Mouse (Mus musculus) embryonic facial prominence, embryonic 15.5 days (tissue): ENCODE measurements around the gene Irak2. TPM values are rescaled to one million over a fixed set of nuclear protein-coding genes. Genes with fewer than 3 reads are reported as not detected.

ENCODE experiments used
- ATAC-seq: fragments of 200-750 bp; cut with Nextera tagmentation; 2 replicates; pipeline ENCODE4 v1.8.0; 2017; ENCODE audit warnings: low read depth, moderate TSS enrichment; ENCODE audit not compliant: insufficient number of reproducible peaks, low FRiP score, low TSS enrichment
- H3K27ac ChIP-seq: fragments of 300-500 bp; sonication (generic); replicated peaks from 2 replicates; pipeline ENCODE4 v1.5.1; 2015; ENCODE audit warnings: mild to moderate bottlenecking, inconsistent platforms
- H3K27me3 ChIP-seq: fragments of 300-500 bp; sonication (generic); 2 replicates; pipeline ENCODE4 v1.6.1; 2015; ENCODE audit warnings: inconsistent platforms
- H3K36me3 ChIP-seq: fragments of 300-500 bp; sonication (generic); 2 replicates; pipeline ENCODE4 v1.6.1; 2015; ENCODE audit warnings: mild to moderate bottlenecking, inconsistent platforms
- H3K4me1 ChIP-seq: fragments of 300-500 bp; sonication (generic); 2 replicates; pipeline ENCODE4 v1.6.1; 2015; ENCODE audit warnings: inconsistent platforms
- H3K4me2 ChIP-seq: fragments of 300-500 bp; sonication (generic); replicated peaks from 2 replicates; pipeline ENCODE4 v1.6.1; 2015; ENCODE audit warnings: mild to moderate bottlenecking, inconsistent platforms
- H3K4me3 ChIP-seq: fragments of 300-500 bp; sonication (generic); replicated peaks from 2 replicates; pipeline ENCODE4 v1.5.1; 2015; ENCODE audit warnings: mild to moderate bottlenecking, inconsistent platforms
- H3K9ac ChIP-seq: fragments of 300-500 bp; sonication (generic); 2 replicates; pipeline ENCODE4 v1.6.1; 2015; ENCODE audit warnings: inconsistent platforms
- H3K9me3 ChIP-seq: fragments of 300-500 bp; sonication (generic); replicated peaks from 2 replicates; pipeline ENCODE4 v1.6.1; 2016; ENCODE audit warnings: inconsistent platforms
- WGBS: fragments of 180-500 bp; shearing (Covaris S2); methylation state at CpG from one replicate; pipeline ENCODE4 v1.1.7; 2015; 5-methylcytosine and 5-hydroxymethylcytosine counted together
- polyA plus RNA-seq: library from polyadenylated mRNA; unstranded; fragments of >200 nt; fragmentation: Nextera tagmentation; extraction: Ambion mirVana; gene quantifications from 2 replicates; pipeline ENCODE4 v1.2.1, GENCODE M21; 2015

Gene Irak2
- polyA plus RNA-seq, 1 experiment from 2014 or later, result 4.0 TPM

DNA sequence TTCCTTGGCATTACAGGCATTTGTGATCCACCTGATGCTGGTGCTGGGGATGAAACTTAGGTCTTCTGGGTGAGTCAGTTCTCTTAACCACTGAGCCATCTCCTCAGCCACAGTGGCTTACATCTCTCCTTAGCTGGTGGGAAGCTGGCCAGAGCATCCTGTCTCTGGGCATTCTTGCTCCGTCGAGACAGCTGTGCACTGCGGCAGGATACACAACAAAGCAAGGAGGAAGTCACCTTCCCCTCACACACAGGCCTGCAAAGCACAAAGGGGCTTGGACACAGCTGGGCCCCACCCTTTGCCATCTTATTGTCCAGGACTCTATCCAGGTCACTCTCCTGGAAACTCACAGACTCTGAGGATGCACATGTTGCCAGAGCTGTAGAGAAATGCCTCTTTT lies 20.0 kb downstream of the Irak2 start:
- H3K9me3 ChIP-seq, result no peaks in the 10 kb centered on the region
- peaks cover 17% of the 10 kb centered on the region; the same call in 1 of the 2 replicates for H3K4me1 ChIP-seq
- H3K4me3 ChIP-seq, result no peak overlapping the region
- no peak overlapping the region for H3K9ac ChIP-seq
- H3K4me2 ChIP-seq, result no peak overlapping the region
- H3K36me3 ChIP-seq, result no peaks in the 10 kb centered on the region
- no peak for ATAC-seq
- no peak overlapping the region for H3K27ac ChIP-seq
- 61% methylated on average over 3 of the region's 3 CpGs for WGBS
- no peaks in the 10 kb centered on the region for H3K27me3 ChIP-seq

DNA sequence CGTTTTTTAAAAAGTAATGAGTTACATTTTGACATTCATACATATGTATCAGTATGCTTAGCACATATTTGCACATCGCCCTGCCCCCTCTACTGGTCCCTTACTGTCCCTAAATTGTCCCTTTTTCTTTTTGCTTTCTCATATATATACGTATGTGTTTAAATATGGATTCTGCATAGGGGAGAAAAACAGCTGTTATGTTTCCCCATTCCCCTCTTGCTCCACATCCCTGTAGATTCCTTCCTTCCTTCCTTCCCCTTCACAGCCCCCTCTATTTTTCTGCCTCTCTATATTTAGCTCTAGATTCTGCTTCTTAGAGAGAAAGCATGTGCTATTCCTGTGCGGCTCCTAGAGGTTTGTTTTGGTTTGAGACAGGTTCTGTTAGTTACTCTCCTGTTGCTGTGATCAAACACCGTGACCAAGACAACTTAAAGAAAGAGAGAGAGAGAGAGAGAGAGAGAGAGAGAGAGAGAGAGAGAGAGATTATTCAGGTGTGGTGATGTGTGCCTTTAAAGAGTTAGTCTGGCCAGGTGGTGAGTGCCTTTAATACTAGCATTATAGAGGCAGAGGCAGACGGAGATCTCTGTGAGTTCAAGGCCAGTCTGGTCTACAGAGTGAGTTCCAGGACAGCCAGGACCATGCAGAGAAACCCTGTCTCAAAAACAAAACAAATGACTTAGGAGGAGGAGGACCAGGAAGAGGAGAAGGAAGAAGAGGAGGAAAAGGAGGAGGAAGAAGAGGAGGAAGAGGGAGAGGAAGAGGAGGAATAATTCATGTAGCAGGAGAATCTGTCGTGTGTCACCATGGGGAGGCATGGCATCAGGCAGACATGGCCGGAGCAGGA lies 21.6 kb downstream of the Irak2 start:
- Histone ChIP-seq H3K27ac (peak overlapping the region; percentile 25; the same call in 1 of the 2 replicates), H3K9me3 (no peaks in the 10 kb centered on the region), H3K9ac (no peak overlapping the region), H3K27me3 (no peaks in the 10 kb centered on the region), H3K4me3 (no peak overlapping the region), H3K36me3 (no peaks in the 10 kb centered on the region), H3K4me1 (peaks cover 17% of the 10 kb centered on the region; the same call in 1 of the 2 replicates), H3K4me2 (no peak overlapping the region)
- WGBS, result 55% methylated on average over 8 of the region's 8 CpGs
- ATAC-seq, result no peak

GRCm38 (mm10) chr6:113660492-113661352 lies 22.5 kb downstream of the Irak2 start:
- no peak overlapping the region for H3K4me3 ChIP-seq
- no peak overlapping the region for H3K4me2 ChIP-seq
- H3K36me3 ChIP-seq, result no peaks in the 10 kb centered on the region
- no peaks in the 10 kb centered on the region for H3K9me3 ChIP-seq
- H3K27ac ChIP-seq, result peak overlapping the region; percentile 28; the same call in 1 of the 2 replicates
- H3K4me1 ChIP-seq, result peaks cover 17% of the 10 kb centered on the region; the same call in 1 of the 2 replicates
- 62% methylated on average over 14 of the region's 14 CpGs for WGBS
- no peak overlapping the region for H3K9ac ChIP-seq
- ATAC-seq, result no peak
- no peaks in the 10 kb centered on the region for H3K27me3 ChIP-seq

DNA sequence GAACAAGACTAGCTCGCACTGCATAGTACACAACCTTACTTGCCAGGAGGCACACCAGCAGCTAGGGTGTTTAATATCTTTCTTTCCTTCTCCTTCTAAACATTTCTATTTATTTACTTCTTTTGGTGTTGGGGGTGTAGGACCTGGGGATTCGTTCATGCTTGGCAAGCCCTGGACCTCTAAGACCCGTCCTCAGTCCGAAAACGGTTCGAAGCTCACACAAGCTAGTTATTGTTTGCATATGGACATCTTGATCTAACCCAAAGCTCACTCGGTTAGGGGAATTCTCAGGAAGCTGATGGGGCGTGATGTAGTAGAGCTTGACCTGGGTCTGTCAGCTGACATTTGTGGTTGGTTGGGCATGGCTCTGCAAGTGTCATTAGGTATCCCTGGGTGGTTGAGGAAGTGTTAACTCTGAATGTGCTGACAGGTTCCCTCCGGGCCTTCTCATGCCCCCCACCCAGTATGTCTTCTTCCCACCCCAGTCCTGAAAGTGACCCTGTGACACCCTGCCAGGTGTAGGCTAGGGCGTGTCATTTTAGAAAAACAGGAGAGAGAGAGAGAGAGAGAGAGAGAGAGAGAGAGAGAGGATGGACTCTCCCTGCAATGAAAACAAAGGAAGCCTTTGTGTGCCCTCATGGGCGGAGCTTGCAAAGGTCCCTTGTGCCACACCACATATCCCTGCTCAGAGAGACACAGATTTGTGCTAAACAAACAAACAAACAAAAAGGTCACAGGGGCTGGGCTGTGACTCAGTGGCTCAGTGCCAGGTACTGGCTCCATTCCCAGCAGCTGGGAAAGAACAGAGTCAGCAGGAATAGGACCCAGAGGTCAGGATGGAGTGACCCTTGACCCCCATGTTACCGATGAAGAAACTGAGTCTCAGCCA lies 23.3 kb downstream of the Irak2 start:
- Histone ChIP-seq H3K4me2 (no peak overlapping the region), H3K9ac (no peak overlapping the region), H3K4me3 (no peak overlapping the region), H3K27ac (peak overlapping the region; percentile 28; the same call in 1 of the 2 replicates), H3K36me3 (no peaks in the 10 kb centered on the region), H3K9me3 (no peaks in the 10 kb centered on the region), H3K27me3 (no peaks in the 10 kb centered on the region), H3K4me1 (peaks cover 17% of the 10 kb centered on the region; the same call in 1 of the 2 replicates)
- no peak for ATAC-seq
- WGBS, result 46% methylated on average over 12 of the region's 12 CpGs

GRCm38 (mm10) chr6:113662964-113663700 lies 24.9 kb downstream of the Irak2 start:
- no peak overlapping the region for H3K9ac ChIP-seq
- peaks cover 17% of the 10 kb centered on the region; the same call in 1 of the 2 replicates for H3K4me1 ChIP-seq
- WGBS, result 90% methylated on average over 8 of the region's 8 CpGs
- no peaks in the 10 kb centered on the region for H3K27me3 ChIP-seq
- H3K36me3 ChIP-seq, result no peaks in the 10 kb centered on the region
- no peak overlapping the region for H3K4me2 ChIP-seq
- H3K27ac ChIP-seq, result no peak overlapping the region
- H3K9me3 ChIP-seq, result no peaks in the 10 kb centered on the region
- H3K4me3 ChIP-seq, result no peak overlapping the region
- ATAC-seq, result no peak

DNA sequence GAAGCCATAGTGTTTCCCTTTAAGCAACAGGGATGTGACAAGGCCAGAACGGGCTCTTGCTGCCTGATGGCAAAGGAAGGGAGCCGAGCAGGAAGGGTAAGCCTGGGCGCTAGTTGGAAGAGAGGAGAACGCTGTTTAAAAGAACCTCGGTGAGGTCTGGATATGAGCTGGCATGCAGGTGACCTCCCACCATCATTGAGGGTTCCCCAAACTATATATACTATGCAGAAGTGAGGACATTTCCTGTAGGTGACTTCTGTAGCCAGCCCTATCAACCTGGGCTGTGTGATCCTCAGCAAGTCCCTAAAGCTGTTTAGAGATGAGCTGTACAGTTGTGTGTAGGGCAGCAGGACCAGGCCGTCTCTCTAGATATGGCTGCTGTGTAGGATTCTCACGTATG lies 26.0 kb downstream of the Irak2 start:
- Histone ChIP-seq H3K27ac (no peak overlapping the region), H3K9me3 (no peaks in the 10 kb centered on the region), H3K4me1 (peaks cover 22% of the 10 kb centered on the region), H3K4me3 (no peak overlapping the region), H3K4me2 (no peak overlapping the region), H3K27me3 (no peaks in the 10 kb centered on the region), H3K9ac (no peak overlapping the region), H3K36me3 (no peaks in the 10 kb centered on the region)
- ATAC-seq, result no peak
- WGBS, result 87% methylated on average over 7 of the region's 7 CpGs

- WGBS, result 52% methylated on average over 8 of the region's 8 CpGs
- Histone ChIP-seq H3K27me3 (no peaks in the 10 kb centered on the region), H3K27ac (0 out of 2 replicates have a peak overlapping the region, but pooled peaks have one; percentile 11)
Measured at GRCm38 (mm10) chr6:113667611-113668122, 29.4 kb downstream of the Irak2 start.

GRCm38 (mm10) chr6:113668287-113669154 lies 30.3 kb downstream of the Irak2 start:
- H3K36me3 ChIP-seq, result no peaks in the 10 kb centered on the region
- H3K4me3 ChIP-seq, result no peak overlapping the region
- peak overlapping the region; percentile 71; the same call in 1 of the 2 replicates for H3K27ac ChIP-seq
- no peaks in the 10 kb centered on the region for H3K27me3 ChIP-seq
- 24% methylated on average over 15 of the region's 15 CpGs for WGBS
- H3K9ac ChIP-seq, result no peak overlapping the region
- H3K9me3 ChIP-seq, result no peaks in the 10 kb centered on the region
- ATAC-seq, result peak; percentile 71
- no peak overlapping the region for H3K4me2 ChIP-seq
- peaks cover 6% of the 10 kb centered on the region for H3K4me1 ChIP-seq

More at GRCm38 (mm10) chr6:113667611-113668122, 29.4 kb downstream of the Irak2 start:
- Histone ChIP-seq H3K36me3 (no peaks in the 10 kb centered on the region), H3K4me2 (no peak overlapping the region), H3K4me3 (no peak overlapping the region), H3K9ac (no peak overlapping the region), H3K4me1 (peaks cover 6% of the 10 kb centered on the region), H3K9me3 (no peaks in the 10 kb centered on the region)
- no peak for ATAC-seq

DNA sequence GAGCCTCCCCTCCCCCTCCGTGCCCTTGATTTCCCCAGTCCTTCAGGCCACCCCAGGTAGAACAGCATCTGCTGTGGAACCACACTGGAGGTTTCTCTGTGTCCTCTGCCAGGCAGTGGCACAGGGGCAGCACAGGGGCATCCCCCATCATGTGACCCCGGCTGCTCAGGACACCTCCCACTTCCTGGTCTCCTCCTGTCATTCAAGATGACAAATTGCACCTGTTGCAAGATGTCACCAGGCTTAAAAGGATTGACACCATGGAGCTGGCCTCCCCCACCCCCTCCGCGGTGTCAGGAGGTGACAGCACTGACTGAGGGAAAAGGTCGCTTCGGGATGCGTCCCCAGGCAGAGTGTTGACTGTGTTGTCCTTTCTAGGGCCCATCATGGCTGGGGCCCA lies 31.6 kb downstream of the Irak2 start:
- Histone ChIP-seq H3K27ac (no peak overlapping the region), H3K9ac (no peak overlapping the region)
- WGBS, result 74% methylated on average over 7 of the region's 7 CpGs

More for the DNA sequence above, 31.6 kb downstream of the Irak2 start:
- Histone ChIP-seq H3K4me1 (peaks cover 6% of the 10 kb centered on the region), H3K9me3 (no peaks in the 10 kb centered on the region), H3K36me3 (no peaks in the 10 kb centered on the region), H3K27me3 (no peaks in the 10 kb centered on the region), H3K4me2 (no peak overlapping the region), H3K4me3 (no peak overlapping the region)
- ATAC-seq, result no peak
